Mouse (Mus musculus) cerebellum, adult 2 months (tissue): ENCODE measurements around the gene Mrpl23. TPM values are rescaled to one million over a fixed set of nuclear protein-coding genes. Genes with fewer than 3 reads are reported as not detected.

ENCODE experiments used
- DNase-seq, 2 experiments: peaks; one replicate each; pipeline ENCODE4 v3.0.0; 2021
- H3K27ac ChIP-seq: fragments of 200-500 bp; 2 replicates; pipeline ENCODE4 v1.5.1; 2012; ENCODE audit warnings: low read length, control low read depth, inconsistent platforms; ENCODE audit not compliant: insufficient read depth
- H3K27me3 ChIP-seq: fragments of 200-500 bp; 2 replicates; pipeline ENCODE4 v1.6.1; 2012; ENCODE audit warnings: inconsistent platforms, mild to moderate bottlenecking, low read length, moderate library complexity; ENCODE audit not compliant: control insufficient read depth, insufficient read depth
- H3K4me1 ChIP-seq: fragments of 200-500 bp; 2 replicates; pipeline ENCODE4 v1.6.1; 2011; ENCODE audit warnings: low read length; ENCODE audit not compliant: control insufficient read depth, insufficient read depth
- H3K4me3 ChIP-seq: fragments of 200-500 bp; replicated peaks from 2 replicates; pipeline ENCODE3; 2011; ENCODE audit warnings: mild to moderate bottlenecking, low read depth, low read length, control low read depth; ENCODE audit not compliant: insufficient read depth
- CTCF ChIP-seq: fragments of 200-500 bp; IDR thresholded peaks from 2 replicates; pipeline ENCODE4 v1.5.1; 2011; ENCODE audit warnings: low read depth, mild to moderate bottlenecking, control low read depth, low read length, moderate library complexity, borderline replicate concordance; ENCODE audit not compliant: insufficient read depth
- POLR2A ChIP-seq: fragments of 200-500 bp; IDR thresholded peaks from 2 replicates; pipeline ENCODE4 v1.6.1; 2011; ENCODE audit warnings: low read length, control low read depth, borderline replicate concordance; ENCODE audit not compliant: insufficient read depth
- WGBS: fragments of 180-500 bp; shearing (Covaris S2); methylation state at CpG from one replicate; pipeline ENCODE4 v1.1.7; 2018; 5-methylcytosine and 5-hydroxymethylcytosine counted together
- polyA plus RNA-seq: library from polyadenylated mRNA; depleted of rRNA; stranded (reverse); fragments of >200 nt; gene quantifications from 2 replicates; pipeline ENCODE4 v1.2.3, GENCODE M21; 2012

Gene Mrpl23
- polyA plus RNA-seq, 1 experiment, result 87.2 TPM

GRCm38 (mm10) chr7:142523200-142523990, 9.1 kb upstream of the Mrpl23 start:
- no peak for DNase-seq
- H3K4me3 ChIP-seq, result no peak overlapping the region
- 71% methylated on average over 17 of the region's 17 CpGs for WGBS
- TF ChIP-seq POLR2A (no peak), CTCF (no peak)
- no peaks in the 10 kb centered on the region for H3K4me1 ChIP-seq
- no peak overlapping the region for H3K27ac ChIP-seq
- no peaks in the 10 kb centered on the region for H3K27me3 ChIP-seq

GRCm38 (mm10) chr7:142525342-142526178, 6.9 kb upstream of the Mrpl23 start:
- Histone ChIP-seq H3K27ac (no peak overlapping the region), H3K4me1 (no peaks in the 10 kb centered on the region), H3K27me3 (no peaks in the 10 kb centered on the region), H3K4me3 (no peak overlapping the region)
- 57% methylated on average over 13 of the region's 13 CpGs for WGBS
- TF ChIP-seq POLR2A (no peak), CTCF (no peak)
- DNase-seq, result no peak

GRCm38 (mm10) chr7:142529350-142529749, 3.1 kb upstream of the Mrpl23 start:
- no peak overlapping the region for H3K27ac ChIP-seq
- 66% methylated on average over 10 of the region's 10 CpGs for WGBS
- no peaks in the 10 kb centered on the region for H3K27me3 ChIP-seq
- TF ChIP-seq POLR2A, result no peak
- TF ChIP-seq CTCF, result no peak
- H3K4me3 ChIP-seq, result no peak overlapping the region
- H3K4me1 ChIP-seq, result peaks cover 7% of the 10 kb centered on the region
- DNase-seq, result no peak

GRCm38 (mm10) chr7:142531973-142532521, 439 bp upstream of the Mrpl23 start:
- no peak for TF ChIP-seq CTCF
- Histone ChIP-seq H3K27me3 (no peaks in the 10 kb centered on the region), H3K4me3 (no peak overlapping the region), H3K4me1 (peaks cover 7% of the 10 kb centered on the region), H3K27ac (no peak overlapping the region)
- peak in 1 of 2 experiments; percentile 19 for DNase-seq
- WGBS, result 90% methylated on average over 4 of the region's 4 CpGs

- no peaks in the 10 kb centered on the region for H3K27me3 ChIP-seq
These were observed 771 bp downstream of the Mrpl23 start for GRCm38 (mm10) chr7:142533059-142533855.

GRCm38 (mm10) chr7:142535116-142535515, 2.6 kb downstream of the Mrpl23 start:
- H3K4me3 ChIP-seq, result no peak overlapping the region
- TF ChIP-seq CTCF (no peak), POLR2A (no peak)
- H3K4me1 ChIP-seq, result peaks cover 10% of the 10 kb centered on the region
- 73% methylated on average over 4 of the region's 4 CpGs for WGBS
- no peak overlapping the region for H3K27ac ChIP-seq
- no peak for DNase-seq
- H3K27me3 ChIP-seq, result no peaks in the 10 kb centered on the region

More at GRCm38 (mm10) chr7:142533059-142533855, 771 bp downstream of the Mrpl23 start:
- TF ChIP-seq POLR2A, result peak; percentile 45; the same call in 1 of the 2 replicates
- TF ChIP-seq CTCF, result peak; percentile 80
- Histone ChIP-seq H3K4me1 (peaks cover 10% of the 10 kb centered on the region), H3K4me3 (peak overlapping the region; percentile 93), H3K27ac (peak overlapping the region; percentile 33; the same call in 1 of the 2 replicates)
- peak; percentile 87 to 92 for DNase-seq
- under 1% methylated on average over 44 of the region's 44 CpGs for WGBS

GRCm38 (mm10) chr7:142535832-142536231, 3.3 kb downstream of the Mrpl23 start:
- Histone ChIP-seq H3K27me3 (no peaks in the 10 kb centered on the region), H3K27ac (no peak overlapping the region), H3K4me3 (no peak overlapping the region), H3K4me1 (peaks cover 10% of the 10 kb centered on the region)
- TF ChIP-seq CTCF, result no peak
- TF ChIP-seq POLR2A, result no peak
- no peak for DNase-seq
- WGBS, result 96% methylated on average over 5 of the region's 5 CpGs
